Mouse (Mus musculus) heart, embryonic 10.5 days (tissue): Measurements from ENCODE around the gene Celsr1. TPM values are rescaled to one million over a fixed set of nuclear protein-coding genes. Genes with fewer than 3 reads are reported as not detected.

ENCODE experiments used
- DNase-seq: peaks from one replicate; pipeline ENCODE4 v3.0.0-alpha.2; 2017; ENCODE audit warnings: low spot score
- H3K27ac ChIP-seq: fragments of 300-500 bp; sonication (generic); 2 replicates; pipeline ENCODE4 v1.5.1; 2016; ENCODE audit warnings: mild to moderate bottlenecking
- H3K27me3 ChIP-seq: fragments of 300-500 bp; sonication (generic); 2 replicates; pipeline ENCODE4 v1.6.1; 2016; ENCODE audit warnings: mild to moderate bottlenecking; ENCODE audit not compliant: poor library complexity, insufficient read depth, severe bottlenecking
- H3K36me3 ChIP-seq: fragments of 300-500 bp; sonication (generic); 2 replicates; pipeline ENCODE4 v1.6.1; 2016; ENCODE audit warnings: mild to moderate bottlenecking, moderate library complexity
- H3K4me1 ChIP-seq: fragments of 300-500 bp; sonication (generic); 2 replicates; pipeline ENCODE4 v1.6.1; 2016; ENCODE audit warnings: mild to moderate bottlenecking
- H3K4me3 ChIP-seq: fragments of 300-500 bp; sonication (generic); 2 replicates; pipeline ENCODE4 v1.5.1; 2016; ENCODE audit warnings: mild to moderate bottlenecking, moderate library complexity
- H3K9me3 ChIP-seq: fragments of 300-500 bp; sonication (generic); 2 replicates; pipeline ENCODE4 v1.6.1; 2016; ENCODE audit warnings: mild to moderate bottlenecking, moderate library complexity
- WGBS: fragments of 180-500 bp; shearing (Covaris S2); methylation state at CpG from one replicate; pipeline ENCODE4 v1.1.7; 2016; 5-methylcytosine and 5-hydroxymethylcytosine counted together
- polyA plus RNA-seq: library from polyadenylated mRNA; unstranded; fragments of >200 nt; fragmentation: Nextera tagmentation; extraction: Ambion mirVana; gene quantifications from 2 replicates; pipeline ENCODE4 v1.2.1, GENCODE M21; 2016

Gene Celsr1
- polyA plus RNA-seq, 1 experiment from 2014 or later: 2.3 TPM

GRCm38 (mm10) chr15:86020008-86020407 is 13.6 kb downstream of the Celsr1 start:
- Histone ChIP-seq H3K27ac (0 out of 2 replicates have a peak overlapping the region, but pooled peaks have one; percentile 0), H3K36me3 (peaks cover 2% of the 10 kb centered on the region; the same call in 1 of the 2 replicates), H3K27me3 (peaks cover 10% of the 10 kb centered on the region), H3K4me1 (peaks cover 65% of the 10 kb centered on the region), H3K9me3 (no peaks in the 10 kb centered on the region), H3K4me3 (no peak overlapping the region)
- no peak for DNase-seq
- WGBS: 75% methylated on average over 8 of the region's 8 CpGs

GRCm38 (mm10) chr15:86018753-86019512 is 14.6 kb downstream of the Celsr1 start:
- WGBS: 91% methylated on average over 5 of the region's 5 CpGs
- H3K9me3 ChIP-seq: no peaks in the 10 kb centered on the region
- peaks cover 7% of the 10 kb centered on the region; the same call in 1 of the 2 replicates for H3K36me3 ChIP-seq
- H3K4me1 ChIP-seq: peaks cover 60% of the 10 kb centered on the region
- H3K4me3 ChIP-seq: no peak overlapping the region
- DNase-seq: no peak
- H3K27ac ChIP-seq: no peak overlapping the region
- peaks cover 10% of the 10 kb centered on the region for H3K27me3 ChIP-seq

GRCm38 (mm10) chr15:86017336-86017735 is 16.2 kb downstream of the Celsr1 start:
- peaks cover 57% of the 10 kb centered on the region for H3K4me1 ChIP-seq
- 87% methylated on average over 6 of the region's 6 CpGs for WGBS
- DNase-seq: no peak
- H3K27ac ChIP-seq: no peak overlapping the region
- H3K4me3 ChIP-seq: no peak overlapping the region
- H3K9me3 ChIP-seq: no peaks in the 10 kb centered on the region
- H3K27me3 ChIP-seq: peaks cover 7% of the 10 kb centered on the region
- peaks cover 7% of the 10 kb centered on the region; the same call in 1 of the 2 replicates for H3K36me3 ChIP-seq

- peak overlapping the region; percentile 78 for H3K27ac ChIP-seq
- H3K4me3 ChIP-seq: no peak overlapping the region
- H3K36me3 ChIP-seq: peaks cover 7% of the 10 kb centered on the region; the same call in 1 of the 2 replicates
- 26% methylated on average over 13 of the region's 13 CpGs for WGBS
- peaks cover 44% of the 10 kb centered on the region for H3K4me1 ChIP-seq
- DNase-seq: no peak
- no peaks in the 10 kb centered on the region for H3K9me3 ChIP-seq
- H3K27me3 ChIP-seq: peaks cover 4% of the 10 kb centered on the region; the same call in 1 of the 2 replicates
Measured at GRCm38 (mm10) chr15:86015860-86016541, 17.6 kb downstream of the Celsr1 start.

GRCm38 (mm10) chr15:86015026-86015425 is 18.6 kb downstream of the Celsr1 start:
- peaks cover 4% of the 10 kb centered on the region; the same call in 1 of the 2 replicates for H3K27me3 ChIP-seq
- 89% methylated on average over 7 of the region's 7 CpGs for WGBS
- DNase-seq: no peak
- peaks cover 35% of the 10 kb centered on the region for H3K4me1 ChIP-seq
- peaks cover 7% of the 10 kb centered on the region; the same call in 1 of the 2 replicates for H3K36me3 ChIP-seq
- no peak overlapping the region for H3K4me3 ChIP-seq
- H3K27ac ChIP-seq: no peak overlapping the region
- H3K9me3 ChIP-seq: no peaks in the 10 kb centered on the region

GRCm38 (mm10) chr15:86013656-86014055 is 19.9 kb downstream of the Celsr1 start:
- WGBS: 58% methylated on average over 10 of the region's 10 CpGs
- peaks cover 4% of the 10 kb centered on the region; the same call in 1 of the 2 replicates for H3K27me3 ChIP-seq
- no peak for DNase-seq
- 0 out of 2 replicates have a peak, but pooled peaks cover 5% of the 10 kb centered on the region for H3K36me3 ChIP-seq
- H3K4me3 ChIP-seq: no peak overlapping the region
- H3K27ac ChIP-seq: peak overlapping the region; percentile 3; the same call in 1 of the 2 replicates
- no peaks in the 10 kb centered on the region for H3K9me3 ChIP-seq
- H3K4me1 ChIP-seq: peaks cover 33% of the 10 kb centered on the region

- WGBS: 48% methylated on average over 2 of the region's 2 CpGs
Measured at GRCm38 (mm10) chr15:86013130-86013529, 20.4 kb downstream of the Celsr1 start.

GRCm38 (mm10) chr15:86007690-86008121 is 25.9 kb downstream of the Celsr1 start:
- H3K27ac ChIP-seq: peak overlapping the region; percentile 81
- peaks cover 38% of the 10 kb centered on the region for H3K4me1 ChIP-seq
- WGBS: 14% methylated on average over 6 of the region's 6 CpGs
- H3K36me3 ChIP-seq: no peaks in the 10 kb centered on the region
- peak overlapping the region; percentile 32 for H3K4me3 ChIP-seq
- H3K27me3 ChIP-seq: peaks cover 2% of the 10 kb centered on the region; the same call in 1 of the 2 replicates
- no peak for DNase-seq
- no peaks in the 10 kb centered on the region for H3K9me3 ChIP-seq

More at GRCm38 (mm10) chr15:86013130-86013529, 20.4 kb downstream of the Celsr1 start:
- Histone ChIP-seq H3K4me3 (no peak overlapping the region), H3K4me1 (peaks cover 35% of the 10 kb centered on the region), H3K36me3 (0 out of 2 replicates have a peak, but pooled peaks cover 5% of the 10 kb centered on the region), H3K9me3 (no peaks in the 10 kb centered on the region), H3K27me3 (peaks cover 4% of the 10 kb centered on the region; the same call in 1 of the 2 replicates), H3K27ac (no peak overlapping the region)
- DNase-seq: no peak

GRCm38 (mm10) chr15:86005691-86006525 is 27.7 kb downstream of the Celsr1 start:
- WGBS: 15% methylated on average over 11 of the region's 11 CpGs
- H3K27ac ChIP-seq: peak overlapping the region; percentile 80
- no peaks in the 10 kb centered on the region for H3K36me3 ChIP-seq
- H3K4me3 ChIP-seq: no peak overlapping the region; the same call in 1 of the 2 replicates
- H3K27me3 ChIP-seq: no peaks in the 10 kb centered on the region
- no peaks in the 10 kb centered on the region for H3K9me3 ChIP-seq
- DNase-seq: no peak
- peaks cover 45% of the 10 kb centered on the region for H3K4me1 ChIP-seq

GRCm38 (mm10) chr15:86004048-86004447 is 29.5 kb downstream of the Celsr1 start:
- WGBS: 89% methylated on average over 3 of the region's 3 CpGs
- H3K4me3 ChIP-seq: no peak overlapping the region
- no peak for DNase-seq
- H3K9me3 ChIP-seq: no peaks in the 10 kb centered on the region
- peaks cover 45% of the 10 kb centered on the region for H3K4me1 ChIP-seq
- no peaks in the 10 kb centered on the region for H3K27me3 ChIP-seq
- H3K36me3 ChIP-seq: no peaks in the 10 kb centered on the region
- H3K27ac ChIP-seq: peak overlapping the region; percentile 23

- peaks cover 21% of the 10 kb centered on the region for H3K4me1 ChIP-seq
- DNase-seq: no peak
- no peaks in the 10 kb centered on the region for H3K36me3 ChIP-seq
- 66% methylated on average over 5 of the region's 5 CpGs for WGBS
- no peak overlapping the region for H3K4me3 ChIP-seq
- peaks cover 6% of the 10 kb centered on the region; the same call in 1 of the 2 replicates for H3K27me3 ChIP-seq
- no peaks in the 10 kb centered on the region for H3K9me3 ChIP-seq
- no peak overlapping the region for H3K27ac ChIP-seq
Measured at GRCm38 (mm10) chr15:86000706-86001292, 32.8 kb downstream of the Celsr1 start.
